Mouse (Mus musculus) heart, embryonic 13.5 days (tissue): ENCODE measurements at regions not wholly inside any gene's neighbourhood (a gene's known extent, or its start where the extent isn't known, plus 50 kb on each side); places are given as distances from the start of the nearest gene placed in this dataset.

Source experiments
- ATAC-seq: fragments of 200-750 bp; cut with Nextera tagmentation; 2 replicates; pipeline ENCODE4 v1.8.0; 2017; ENCODE audit warnings: moderate TSS enrichment; ENCODE audit not compliant: insufficient number of reproducible peaks, low FRiP score, low TSS enrichment; ENCODE audit errors: extremely low read depth
- H3K27ac ChIP-seq: fragments of 300-500 bp; sonication (generic); replicated peaks from 2 replicates; pipeline ENCODE4 v1.5.1; 2015; ENCODE audit warnings: moderate library complexity, mild to moderate bottlenecking, inconsistent platforms
- H3K27me3 ChIP-seq: fragments of 300-500 bp; sonication (generic); replicated peaks from 2 replicates; pipeline ENCODE4 v1.6.1; 2015; ENCODE audit warnings: mild to moderate bottlenecking, inconsistent platforms
- H3K36me3 ChIP-seq: fragments of 300-500 bp; sonication (generic); 2 replicates; pipeline ENCODE4 v1.6.1; 2015; ENCODE audit warnings: mild to moderate bottlenecking, inconsistent platforms
- H3K4me1 ChIP-seq: fragments of 300-500 bp; sonication (generic); 2 replicates; pipeline ENCODE4 v1.6.1; 2015; ENCODE audit warnings: inconsistent platforms
- H3K4me2 ChIP-seq: fragments of 300-500 bp; sonication (generic); 2 replicates; pipeline ENCODE4 v1.6.1; 2015; ENCODE audit warnings: inconsistent platforms, mild to moderate bottlenecking, moderate library complexity
- H3K4me3 ChIP-seq: fragments of 300-500 bp; sonication (generic); 2 replicates; pipeline ENCODE4 v1.5.1; 2015; ENCODE audit warnings: moderate library complexity, mild to moderate bottlenecking, inconsistent platforms
- H3K9ac ChIP-seq: fragments of 300-500 bp; sonication (generic); 2 replicates; pipeline ENCODE4 v1.6.1; 2015; ENCODE audit warnings: inconsistent platforms, mild to moderate bottlenecking, moderate library complexity
- H3K9me3 ChIP-seq: fragments of 300-500 bp; sonication (generic); 2 replicates; pipeline ENCODE4 v1.6.1; 2016; ENCODE audit warnings: inconsistent platforms
- WGBS: fragments of 180-500 bp; shearing (Covaris S2); methylation state at CpG from one replicate; pipeline ENCODE4 v1.1.7; 2015; ENCODE audit warnings: mixed read lengths; 5-methylcytosine and 5-hydroxymethylcytosine counted together

DNA sequence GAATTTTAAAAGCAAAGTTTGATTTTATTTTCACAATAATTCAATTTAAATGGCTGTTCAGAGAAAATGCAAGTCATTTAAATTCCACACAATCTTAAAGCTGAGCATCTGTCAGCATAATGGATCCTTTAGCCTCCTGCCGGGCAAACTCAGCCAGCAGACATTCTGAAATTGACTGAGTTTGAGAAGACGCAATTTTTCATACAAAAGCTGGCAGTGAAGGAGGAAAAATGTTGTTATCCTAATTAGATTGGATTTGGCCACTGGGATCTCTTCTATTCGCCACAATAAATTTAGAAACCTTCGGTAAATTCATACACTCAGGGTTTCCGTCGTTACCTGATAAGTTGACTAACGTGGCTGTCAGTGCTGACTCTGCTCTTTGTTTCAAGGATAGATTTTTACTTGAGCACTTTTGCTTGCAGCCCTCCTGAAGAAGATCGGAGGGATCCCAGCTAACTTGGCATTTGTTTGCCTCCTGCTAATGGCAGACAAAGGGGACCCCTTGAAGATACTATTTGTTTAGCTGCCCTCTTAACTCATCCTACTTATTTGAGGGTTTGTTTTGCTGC lies 244.9 kb upstream of the Fsip2 start:
- peak overlapping the region; percentile 36 for H3K4me3 ChIP-seq
- 0 out of 2 replicates have a peak overlapping the region, but pooled peaks have one; percentile 8 for H3K27ac ChIP-seq
- 27% methylated on average over 8 of the region's 8 CpGs for WGBS
- no peaks in the 10 kb centered on the region for H3K27me3 ChIP-seq
- H3K9me3 ChIP-seq: no peaks in the 10 kb centered on the region
- H3K4me2 ChIP-seq: peak overlapping the region; percentile 57
- no peak for ATAC-seq
- H3K4me1 ChIP-seq: no peaks in the 10 kb centered on the region
- H3K36me3 ChIP-seq: no peaks in the 10 kb centered on the region
- peak overlapping the region; percentile 33; the same call in 1 of the 2 replicates for H3K9ac ChIP-seq

DNA sequence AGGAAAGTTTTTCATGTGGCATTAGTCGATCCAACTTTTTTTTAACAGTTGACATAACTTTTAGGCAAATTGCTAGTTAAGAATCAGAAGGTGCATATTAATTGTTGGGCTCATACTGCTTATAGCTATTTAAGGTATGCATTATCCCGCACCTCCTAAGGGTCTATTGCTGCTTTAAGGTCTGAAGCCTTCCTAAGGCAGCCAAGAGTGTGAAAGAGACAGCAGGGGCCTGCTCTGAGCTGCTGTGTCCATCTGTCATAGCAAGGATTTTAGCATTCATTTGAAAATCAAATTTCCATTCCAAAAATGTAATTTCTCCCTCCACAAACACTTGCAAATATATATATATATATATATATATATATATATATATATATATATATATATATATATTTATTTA lies 241.6 kb upstream of the Fsip2 start:
- no peaks in the 10 kb centered on the region for H3K36me3 ChIP-seq
- H3K9ac ChIP-seq: no peak overlapping the region
- H3K27ac ChIP-seq: no peak overlapping the region
- no peak overlapping the region for H3K4me2 ChIP-seq
- H3K4me1 ChIP-seq: no peaks in the 10 kb centered on the region
- no peak for ATAC-seq
- H3K4me3 ChIP-seq: no peak overlapping the region
- H3K9me3 ChIP-seq: no peaks in the 10 kb centered on the region
- no peaks in the 10 kb centered on the region for H3K27me3 ChIP-seq
- WGBS: 62% methylated on average over 2 of the region's 2 CpGs

DNA sequence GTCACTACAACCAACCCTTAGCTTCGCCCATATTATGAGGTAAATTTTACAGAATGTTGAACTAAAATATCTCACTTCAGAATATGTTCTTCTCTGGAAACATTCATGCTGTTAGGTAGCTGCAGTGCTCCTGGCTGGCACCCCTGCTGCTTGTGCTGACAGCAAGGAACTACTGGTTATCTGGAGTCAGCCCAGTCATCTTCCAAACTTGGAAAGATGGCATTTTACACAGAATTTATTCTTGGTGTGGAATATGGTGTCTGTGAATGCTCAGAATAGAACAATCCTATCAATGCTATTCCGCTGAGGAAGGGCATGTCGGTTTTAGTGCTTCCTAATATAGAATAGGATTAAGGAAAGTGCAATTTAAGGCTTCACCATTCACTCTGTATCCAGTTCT lies 227.7 kb upstream of the Fsip2 start:
- Histone ChIP-seq H3K4me3 (no peak overlapping the region), H3K27me3 (no peaks in the 10 kb centered on the region), H3K9ac (no peak overlapping the region), H3K36me3 (no peaks in the 10 kb centered on the region), H3K4me1 (no peaks in the 10 kb centered on the region), H3K9me3 (no peaks in the 10 kb centered on the region), H3K4me2 (0 out of 2 replicates have a peak overlapping the region, but pooled peaks have one; percentile 9), H3K27ac (peak overlapping the region; percentile 66)
- ATAC-seq: no peak; the same call in 1 of the 2 replicates
- 25% methylated on average over 3 of the region's 3 CpGs for WGBS
